Mouse (Mus musculus) stomach, postnatal 0 days (tissue): ENCODE measurements around the gene Zic3. TPM values are rescaled to one million over a fixed set of nuclear protein-coding genes. Genes with fewer than 3 reads are reported as not detected.

Source experiments
- ATAC-seq: fragments of 200-750 bp; cut with Nextera tagmentation; 2 replicates; pipeline ENCODE4 v1.8.0; 2017; ENCODE audit not compliant: low FRiP score, low TSS enrichment
- DNase-seq: peaks from one replicate; pipeline ENCODE4 v3.0.0-alpha.2; 2016; ENCODE audit warnings: low spot score
- H3K27ac ChIP-seq: fragments of 300-500 bp; sonication (generic); replicated peaks from 2 replicates; pipeline ENCODE4 v1.5.1; 2014; ENCODE audit warnings: mild to moderate bottlenecking, control low read depth
- H3K27me3 ChIP-seq: fragments of 300-500 bp; sonication (generic); 2 replicates; pipeline ENCODE4 v1.6.1; 2014; ENCODE audit warnings: low read length; ENCODE audit not compliant: control insufficient read depth, insufficient read depth
- H3K36me3 ChIP-seq: fragments of 300-500 bp; sonication (generic); 2 replicates; pipeline ENCODE4 v1.6.1; 2014; ENCODE audit warnings: low read length, mixed read lengths; ENCODE audit not compliant: control insufficient read depth, insufficient read depth
- H3K4me1 ChIP-seq: fragments of 300-500 bp; sonication (generic); replicated peaks from 2 replicates; pipeline ENCODE4 v1.6.1; 2014; ENCODE audit warnings: antibody characterized with exemption; ENCODE audit not compliant: control insufficient read depth, insufficient read depth
- H3K4me2 ChIP-seq: fragments of 300-500 bp; sonication (generic); replicated peaks from 2 replicates; pipeline ENCODE4 v1.6.1; 2014; ENCODE audit warnings: low read depth, mild to moderate bottlenecking, control low read depth, moderate library complexity
- H3K4me3 ChIP-seq: fragments of 300-500 bp; sonication (generic); 2 replicates; pipeline ENCODE4 v1.5.1; 2014; ENCODE audit warnings: low read depth, low read length, control low read depth
- H3K9ac ChIP-seq: fragments of 300-500 bp; sonication (generic); 2 replicates; pipeline ENCODE4 v1.6.1; 2014; ENCODE audit warnings: mild to moderate bottlenecking, low read length, control low read depth, mixed read lengths
- H3K9me3 ChIP-seq: fragments of 300-500 bp; sonication (generic); 2 replicates; pipeline ENCODE4 v1.6.1; 2016; ENCODE audit warnings: low read length; ENCODE audit not compliant: control insufficient read depth
- CTCF ChIP-seq: IDR thresholded peaks from 2 replicates; pipeline ENCODE4 v1.5.1; 2016; ENCODE audit warnings: antibody characterized with exemption, low read depth, mild to moderate bottlenecking, moderate library complexity
- EP300 ChIP-seq: optimal IDR thresholded peaks from 2 replicates; pipeline ENCODE3; 2016; ENCODE audit warnings: antibody characterized with exemption
- WGBS: fragments of 180-500 bp; shearing (Covaris S2); extraction: QIAGEN DNeasy Blood & Tissue Kit; methylation state at CpG from one replicate; pipeline ENCODE4 v1.1.7; 2014; 5-methylcytosine and 5-hydroxymethylcytosine counted together
- polyA plus RNA-seq: library from polyadenylated mRNA; unstranded; fragments of >200 nt; fragmentation: Nextera tagmentation; extraction: Ambion mirVana; gene quantifications from 2 replicates; pipeline ENCODE4 v1.2.1, GENCODE M21; 2015

Zic3 gene
- polyA plus RNA-seq, 1 experiment from 2014 or later, result not detected

DNA sequence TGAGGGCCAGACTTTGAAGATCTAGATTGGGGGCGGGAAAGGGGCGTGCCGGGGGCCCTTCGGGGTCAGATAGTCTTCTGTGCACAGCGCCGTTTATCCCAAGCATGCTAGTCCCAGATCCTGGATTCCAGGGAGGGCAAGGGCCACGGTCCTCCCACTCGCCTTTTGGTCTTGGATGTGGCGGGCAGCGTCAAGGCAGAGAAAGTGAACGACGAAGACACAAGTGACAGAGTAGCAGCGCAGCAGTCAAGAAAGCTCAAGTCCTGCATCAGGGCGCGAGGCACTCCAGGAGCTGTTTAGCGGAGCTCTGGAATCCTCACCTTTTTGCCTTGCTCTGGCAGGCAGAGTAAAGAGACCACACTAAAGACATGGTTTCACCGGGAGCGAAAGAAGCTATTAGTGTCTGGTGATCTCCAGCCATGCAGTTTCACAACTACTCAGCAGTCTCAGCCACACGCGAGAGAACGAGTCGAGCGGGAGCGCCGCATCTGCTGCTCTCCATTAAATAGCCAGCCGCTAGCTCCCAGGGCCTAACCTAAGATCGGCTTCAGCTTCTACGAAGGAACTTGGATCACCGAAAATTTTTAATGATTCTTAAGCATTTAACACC lies 7.1 kb upstream of the Zic3 start:
- Histone ChIP-seq H3K27ac (no peak overlapping the region), H3K9ac (no peak overlapping the region), H3K4me1 (no peaks in the 10 kb centered on the region), H3K36me3 (no peaks in the 10 kb centered on the region), H3K9me3 (no peaks in the 10 kb centered on the region), H3K27me3 (peaks cover 3% of the 10 kb centered on the region; the same call in 1 of the 2 replicates), H3K4me2 (no peak overlapping the region), H3K4me3 (no peak overlapping the region)
- no peak for ATAC-seq
- 18% methylated on average over 29 of the region's 29 CpGs for WGBS
- DNase-seq, result no peak
- TF ChIP-seq CTCF, result no peak
- TF ChIP-seq EP300, result no peak

DNA sequence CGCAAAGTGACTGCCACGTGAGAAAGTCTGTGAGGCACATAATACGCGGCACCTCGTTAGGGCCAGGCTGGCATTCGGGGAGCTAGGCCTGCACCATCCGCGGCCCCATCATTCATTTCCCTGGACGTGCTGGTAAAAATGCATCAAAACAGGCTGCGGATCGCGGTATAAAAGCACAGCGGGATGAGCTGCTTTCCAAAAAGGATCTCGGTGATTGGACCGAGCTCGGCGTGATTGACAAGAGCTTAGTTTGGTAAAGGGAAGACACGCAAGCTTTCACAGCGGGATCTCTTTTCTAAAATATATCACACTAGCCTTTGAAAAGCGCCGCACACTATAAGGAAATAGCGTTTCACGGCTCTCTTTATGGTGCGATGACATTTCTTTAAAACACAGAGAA lies 3.8 kb upstream of the Zic3 start:
- Histone ChIP-seq H3K4me2 (no peak overlapping the region), H3K9ac (no peak overlapping the region), H3K36me3 (no peaks in the 10 kb centered on the region), H3K9me3 (no peaks in the 10 kb centered on the region), H3K4me1 (no peaks in the 10 kb centered on the region), H3K27me3 (peaks cover 3% of the 10 kb centered on the region; the same call in 1 of the 2 replicates), H3K27ac (no peak overlapping the region), H3K4me3 (no peak overlapping the region)
- 16% methylated on average over 24 of the region's 24 CpGs for WGBS
- TF ChIP-seq EP300, result no peak
- DNase-seq, result no peak
- ATAC-seq, result no peak

DNA sequence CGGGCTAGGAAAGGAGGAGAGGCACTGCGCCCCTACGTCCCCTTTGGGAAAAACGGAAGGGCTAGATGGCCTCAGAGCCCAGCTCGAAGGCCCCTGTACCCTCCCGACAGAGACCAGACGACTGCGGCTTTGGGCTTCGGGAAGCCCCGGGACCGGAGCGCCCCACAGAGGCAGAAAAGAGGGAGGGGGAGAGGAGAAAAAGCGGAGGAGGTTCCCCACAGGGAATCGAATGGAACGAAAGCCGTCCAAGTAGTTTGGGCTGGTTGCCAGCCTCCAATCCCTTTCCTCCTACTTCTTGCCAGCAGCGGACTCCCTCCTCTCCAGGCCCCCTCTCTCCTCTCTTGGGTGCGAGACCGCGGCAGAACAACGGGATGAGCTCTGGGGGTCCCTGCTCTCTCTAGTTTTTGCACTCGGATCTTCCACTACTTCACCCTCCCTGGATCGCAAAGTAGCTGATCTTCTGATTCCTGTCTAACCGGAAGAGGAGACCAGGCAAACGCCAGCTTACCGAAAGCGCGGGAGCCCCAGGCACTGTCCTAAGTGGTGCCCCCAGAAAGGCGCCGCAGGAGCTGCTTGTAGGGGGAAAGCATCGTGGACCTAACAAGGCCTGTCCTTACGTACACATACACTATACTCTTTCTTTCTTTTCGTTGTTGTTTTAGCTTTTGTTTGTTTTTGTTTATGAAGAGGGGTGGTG lies 3.1 kb upstream of the Zic3 start:
- no peak for DNase-seq
- no peak for ATAC-seq
- Histone ChIP-seq H3K4me2 (peak overlapping the region; percentile 32; the same call in 1 of the 2 replicates), H3K36me3 (no peaks in the 10 kb centered on the region), H3K9ac (no peak overlapping the region), H3K4me1 (no peaks in the 10 kb centered on the region), H3K27me3 (peaks cover 3% of the 10 kb centered on the region; the same call in 1 of the 2 replicates), H3K9me3 (no peaks in the 10 kb centered on the region), H3K27ac (no peak overlapping the region), H3K4me3 (0 out of 2 replicates have a peak overlapping the region, but pooled peaks have one; percentile 17)
- TF ChIP-seq EP300 (no peak), CTCF (no peak)
- WGBS, result 23% methylated on average over 29 of the region's 33 CpGs

DNA sequence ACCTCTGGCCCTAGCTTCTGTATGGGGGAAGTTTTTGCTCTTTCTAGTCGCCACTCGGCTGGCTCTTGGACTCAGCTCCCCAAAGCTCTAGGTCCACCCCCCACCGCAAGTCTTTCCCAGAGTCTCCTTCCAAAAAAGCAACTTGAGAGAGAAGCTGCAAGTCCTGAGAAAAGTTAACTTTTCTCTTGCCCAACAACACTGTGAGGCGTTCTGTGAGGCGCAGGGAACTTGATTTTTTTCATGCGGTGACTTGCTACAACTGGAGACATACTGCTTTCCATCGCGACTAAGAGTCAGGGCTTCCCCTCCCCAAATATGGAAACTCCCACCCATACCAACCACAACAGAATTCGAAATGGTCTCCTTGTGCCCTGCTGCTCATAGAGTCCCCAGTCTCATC lies 5.1 kb downstream of the Zic3 start:
- no peaks in the 10 kb centered on the region for H3K4me1 ChIP-seq
- no peak overlapping the region for H3K9ac ChIP-seq
- TF ChIP-seq EP300 (no peak), CTCF (no peak)
- whole genome bisulfite sequencing, result 21% methylated on average over 9 of the region's 9 CpGs
- no peak overlapping the region for H3K4me2 ChIP-seq
- no peaks in the 10 kb centered on the region for H3K9me3 ChIP-seq
- H3K27ac ChIP-seq, result no peak overlapping the region
- ATAC-seq, result no peak
- no peak for DNase-seq
- no peaks in the 10 kb centered on the region for H3K36me3 ChIP-seq
- no peak overlapping the region for H3K4me3 ChIP-seq
- H3K27me3 ChIP-seq, result no peaks in the 10 kb centered on the region

DNA sequence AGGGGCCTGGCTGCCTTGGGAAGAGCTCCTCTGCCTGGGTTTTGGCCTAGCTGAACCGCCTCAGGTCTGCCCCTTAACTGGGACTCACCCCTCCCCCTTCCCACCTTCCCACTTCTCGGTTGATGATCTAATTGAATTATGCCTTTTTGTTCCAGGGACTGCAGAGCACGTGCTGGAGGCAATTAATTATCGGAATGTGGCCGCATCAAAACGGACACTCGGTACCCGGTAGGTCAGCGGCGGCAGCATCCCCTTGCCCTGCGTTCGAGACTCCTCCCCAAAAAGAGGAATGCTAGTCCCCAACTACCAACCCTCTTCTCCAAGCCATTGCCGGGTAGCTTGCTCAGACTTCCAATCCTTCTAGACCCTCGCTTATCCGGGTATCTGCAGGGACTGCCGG lies 5.6 kb downstream of the Zic3 start:
- H3K9ac ChIP-seq, result no peak overlapping the region
- no peaks in the 10 kb centered on the region for H3K36me3 ChIP-seq
- H3K4me3 ChIP-seq, result no peak overlapping the region
- H3K27me3 ChIP-seq, result no peaks in the 10 kb centered on the region
- no peaks in the 10 kb centered on the region for H3K9me3 ChIP-seq
- no peak overlapping the region for H3K4me2 ChIP-seq
- no peak overlapping the region for H3K27ac ChIP-seq
- TF ChIP-seq CTCF (no peak), EP300 (no peak)
- ATAC-seq (no peak), DNase-seq (no peak)
- no peaks in the 10 kb centered on the region for H3K4me1 ChIP-seq
- 15% methylated on average over 16 of the region's 16 CpGs for WGBS

DNA sequence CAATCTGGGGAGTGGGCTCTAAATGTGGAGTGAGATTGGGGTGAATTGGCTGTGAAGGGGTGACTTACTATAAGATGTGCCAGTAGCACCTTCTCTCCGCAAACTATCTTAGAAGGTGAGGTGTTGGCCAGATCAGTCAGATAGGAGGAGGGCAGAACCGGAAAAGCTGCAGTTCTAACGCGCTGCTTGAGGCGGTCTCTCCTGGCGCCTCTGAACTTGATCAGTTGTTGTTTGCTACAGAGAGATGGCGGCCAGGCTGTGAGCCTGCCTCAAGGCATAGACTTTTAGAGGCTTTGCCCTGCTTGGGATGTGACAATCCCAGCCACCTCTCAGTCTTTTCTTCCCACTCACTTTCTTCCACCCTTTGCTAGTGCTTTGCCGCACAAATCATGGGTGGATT lies 6.4 kb downstream of the Zic3 start:
- Histone ChIP-seq H3K9me3 (no peaks in the 10 kb centered on the region), H3K27me3 (no peaks in the 10 kb centered on the region), H3K36me3 (no peaks in the 10 kb centered on the region), H3K4me2 (no peak overlapping the region), H3K9ac (no peak overlapping the region), H3K27ac (no peak overlapping the region), H3K4me3 (no peak overlapping the region), H3K4me1 (no peaks in the 10 kb centered on the region)
- 17% methylated on average over 8 of the region's 8 CpGs for WGBS
- DNase-seq, result no peak
- ATAC-seq, result no peak
- TF ChIP-seq CTCF (no peak), EP300 (no peak)
